Mouse (Mus musculus): ENCODE measurements around the gene Kremen2. TPM values are rescaled to one million over a fixed set of nuclear protein-coding genes. Genes with fewer than 3 reads are reported as not detected.

The Kremen2 gene
- polyA plus RNA-seq, 1 experiment from 2014 or later = 1.5 TPM

DNA sequence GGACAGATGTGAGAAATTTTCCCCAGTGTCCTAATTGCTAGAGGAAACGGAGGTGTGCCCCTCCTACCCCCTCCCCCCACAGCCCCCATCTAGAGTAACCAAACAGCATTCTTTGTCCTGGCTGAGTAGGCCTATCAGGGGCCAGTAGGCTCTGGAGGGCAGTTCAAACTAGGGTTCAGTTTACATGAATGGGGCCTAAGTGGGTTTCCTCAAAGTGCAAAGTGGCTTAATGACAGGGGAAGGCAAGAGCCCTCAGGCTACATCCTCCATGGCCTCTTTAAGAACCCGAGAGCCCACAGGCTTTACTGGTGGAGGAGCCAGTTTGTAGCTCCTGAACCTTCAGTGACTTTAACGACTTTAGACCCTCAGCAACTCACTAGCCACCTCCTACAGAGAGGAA, 49.8 kb downstream of the Kremen2 start:
- ATAC-seq (ENCODE audit: low read depth) = no peak
- no peak overlapping the region for H3K27ac ChIP-seq (replicated peaks)
- no peak overlapping the region for H3K4me2 ChIP-seq
- no peaks in the 10 kb centered on the region for H3K9me3 ChIP-seq
- H3K9ac ChIP-seq = no peak overlapping the region
- peaks cover 11% of the 10 kb centered on the region for H3K4me1 ChIP-seq (replicated peaks)
- peaks cover 28% of the 10 kb centered on the region for H3K27me3 ChIP-seq
- 7% methylated on average over 3 of the region's 3 CpGs for WGBS
- no peak overlapping the region for H3K4me3 ChIP-seq
- H3K36me3 ChIP-seq = no peaks in the 10 kb centered on the region

DNA sequence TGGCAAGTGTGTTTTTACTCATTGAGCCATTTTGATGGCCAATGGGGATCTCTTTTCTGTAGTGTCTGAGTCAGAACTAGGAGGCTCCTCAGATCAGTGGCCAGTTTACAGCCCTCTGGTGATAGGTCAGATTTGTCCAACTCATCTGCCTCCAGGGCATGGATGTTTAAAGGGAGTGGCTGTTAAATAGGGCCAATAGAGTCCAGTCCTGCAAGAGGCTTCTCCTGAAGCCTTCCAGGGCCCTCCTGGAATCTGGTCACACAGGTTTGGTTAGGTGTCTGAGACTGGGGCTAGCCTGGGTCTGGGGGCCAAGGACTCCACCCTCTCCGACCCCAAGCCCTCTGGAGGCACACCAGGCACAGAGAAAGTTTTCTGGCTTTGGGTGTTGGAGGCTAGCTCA, 51.1 kb downstream of the Kremen2 start:
- H3K36me3 ChIP-seq = no peaks in the 10 kb centered on the region
- no peak overlapping the region for H3K27ac ChIP-seq (replicated peaks)
- no peak for ATAC-seq (ENCODE audit: low read depth)
- H3K9ac ChIP-seq = no peak overlapping the region
- no peak overlapping the region for H3K4me3 ChIP-seq
- H3K9me3 ChIP-seq = no peaks in the 10 kb centered on the region
- H3K27me3 ChIP-seq = peaks cover 26% of the 10 kb centered on the region
- peaks cover 7% of the 10 kb centered on the region for H3K4me1 ChIP-seq (replicated peaks)
- no peak overlapping the region for H3K4me2 ChIP-seq
- 47% methylated on average over 1 of the region's 1 CpGs for WGBS

Other genes with a start within 250 kb of the Kremen2 start
- 17.4 and 17.8 TPM in 2 replicates for gene Zfp213, start 181.6 kb downstream of the Kremen2 start, polyA plus RNA-seq (2015; fragmentation: Nextera tagmentation; extraction: Ambion mirVana)
- gene Zfp13, start 146.3 kb downstream of the Kremen2 start, polyA plus RNA-seq (2015; fragmentation: Nextera tagmentation; extraction: Ambion mirVana) = 24.4 and 28.8 TPM in 2 replicates
- not detected in 2 replicates for gene Zscan10, start 145.0 kb downstream of the Kremen2 start, polyA plus RNA-seq (2015; fragmentation: Nextera tagmentation; extraction: Ambion mirVana)
- 1.9 and 2.3 TPM in 2 replicates for gene Mmp25, start 100.6 kb downstream of the Kremen2 start, polyA plus RNA-seq (2015; fragmentation: Nextera tagmentation; extraction: Ambion mirVana)
- gene Bicdl2, start 85.3 kb downstream of the Kremen2 start, polyA plus RNA-seq (2015; fragmentation: Nextera tagmentation; extraction: Ambion mirVana) = 0.19 TPM in 1 of 2 replicates, not detected in the other
- 102 and 132 TPM in 2 replicates for gene Hcfc1r1, start 72.2 kb downstream of the Kremen2 start, polyA plus RNA-seq (2015; fragmentation: Nextera tagmentation; extraction: Ambion mirVana)
- 51.8 and 51.9 TPM in 2 replicates for gene Thoc6, start 72.0 kb downstream of the Kremen2 start, polyA plus RNA-seq (2015; fragmentation: Nextera tagmentation; extraction: Ambion mirVana)
- 4.7 and 5.4 TPM in 2 replicates for gene Tnfrsf12a, start 68.4 kb downstream of the Kremen2 start, polyA plus RNA-seq (2015; fragmentation: Nextera tagmentation; extraction: Ambion mirVana)
- 0.53 and 1.2 TPM in 2 replicates for gene Cldn6, start 66.6 kb downstream of the Kremen2 start, polyA plus RNA-seq (2015; fragmentation: Nextera tagmentation; extraction: Ambion mirVana)
- 1.2 and 1.3 TPM in 2 replicates for gene Cldn9, start 61.8 kb downstream of the Kremen2 start, polyA plus RNA-seq (2015; fragmentation: Nextera tagmentation; extraction: Ambion mirVana)
- gene 1520401A03Rik, start 23.1 kb downstream of the Kremen2 start, polyA plus RNA-seq (2015; fragmentation: Nextera tagmentation; extraction: Ambion mirVana) = 0.36 and 0.54 TPM in 2 replicates
- 13.9 and 16.7 TPM in 2 replicates for gene Pkmyt1, start 19.5 kb downstream of the Kremen2 start, polyA plus RNA-seq (2015; fragmentation: Nextera tagmentation; extraction: Ambion mirVana)
- gene Paqr4, start 5.0 kb downstream of the Kremen2 start, polyA plus RNA-seq (2015; fragmentation: Nextera tagmentation; extraction: Ambion mirVana) = 48.3 and 51.5 TPM in 2 replicates
- 213 and 231 TPM in 2 replicates for gene Flywch1, start 25.8 kb upstream of the Kremen2 start, polyA plus RNA-seq (2015; fragmentation: Nextera tagmentation; extraction: Ambion mirVana)
- gene Flywch2, start 40.2 kb upstream of the Kremen2 start, polyA plus RNA-seq (2015; fragmentation: Nextera tagmentation; extraction: Ambion mirVana) = 60.4 and 66.5 TPM in 2 replicates
- gene Srrm2, start 44.7 kb upstream of the Kremen2 start, polyA plus RNA-seq (2015; fragmentation: Nextera tagmentation; extraction: Ambion mirVana) = 535 and 581 TPM in 2 replicates
- gene Elob, start 83.3 kb upstream of the Kremen2 start, polyA plus RNA-seq (2015; fragmentation: Nextera tagmentation; extraction: Ambion mirVana) = 1,286 and 1,362 TPM in 2 replicates
- not detected in 2 replicates for gene Prss33, start 90.2 kb upstream of the Kremen2 start, polyA plus RNA-seq (2015; fragmentation: Nextera tagmentation; extraction: Ambion mirVana)
- gene Prss32, start 98.0 kb upstream of the Kremen2 start, polyA plus RNA-seq (2015; fragmentation: Nextera tagmentation; extraction: Ambion mirVana) = not detected in 2 replicates
- 0.96 and 1.4 TPM in 2 replicates for gene Prss41, start 98.3 kb upstream of the Kremen2 start, polyA plus RNA-seq (2015; fragmentation: Nextera tagmentation; extraction: Ambion mirVana)
- gene Prss21, start 122.2 kb upstream of the Kremen2 start, polyA plus RNA-seq (2015; fragmentation: Nextera tagmentation; extraction: Ambion mirVana) = not detected in 2 replicates
- gene Dcpp1, start 135.0 kb upstream of the Kremen2 start, polyA plus RNA-seq (2015; fragmentation: Nextera tagmentation; extraction: Ambion mirVana) = not detected in 2 replicates
- gene Dcpp2, start 135.0 kb upstream of the Kremen2 start, polyA plus RNA-seq (2015; fragmentation: Nextera tagmentation; extraction: Ambion mirVana) = not detected in 2 replicates
- not detected in 2 replicates for gene Dcpp3, start 171.6 kb upstream of the Kremen2 start, polyA plus RNA-seq (2015; fragmentation: Nextera tagmentation; extraction: Ambion mirVana)
- not detected in 2 replicates for gene Sbp, start 195.8 kb upstream of the Kremen2 start, polyA plus RNA-seq (2015; fragmentation: Nextera tagmentation; extraction: Ambion mirVana)
- gene Sbpl, start 209.4 kb upstream of the Kremen2 start, polyA plus RNA-seq (2015; fragmentation: Nextera tagmentation; extraction: Ambion mirVana) = not detected in 2 replicates
- not detected in 2 replicates for gene Prss30, start 234.7 kb upstream of the Kremen2 start, polyA plus RNA-seq (2015; fragmentation: Nextera tagmentation; extraction: Ambion mirVana)

Measured in neural tube, embryonic 13.5 days (tissue).